Mouse (Mus musculus) left cerebral cortex, postnatal 14 days (tissue): ENCODE results near the gene Cyp2s1. TPM values are rescaled to one million over a fixed set of nuclear protein-coding genes. Genes with fewer than 3 reads are reported as not detected.
A peak's percentile ranks its signal among the peaks of the same experiment; 100 is the strongest.
"Not testable (repeated sequence)": the region's sequence is repeated elsewhere in the genome, so short reads cannot be mapped to it uniquely, and the experiment has no call there.

ENCODE experiments used
- DNase-seq, 2 experiments: peaks; one replicate each; pipeline ENCODE4 v3.0.0; 2021 to 2022; ENCODE audit warnings: low spot score in 2 of 2, mixed read lengths in 1 of 2
- intact Hi-C: fragments of 180-260 bp; cut with DNase I; formaldehyde crosslinking; loops from one replicate; pipeline ENCODE4 v1.15.1; 2025
- total RNA-seq, 2 experiments: library from RNA; stranded (reverse); gene quantifications; 2 replicates each; pipeline ENCODE4 v1.2.3; 2021

Cyp2s1 gene
- total RNA-seq, 2 experiments from 2014 or later = 3.5 to 4.6 TPM

GRCm38 (mm10) chr7:25815571-25815970 lies 1.1 kb downstream of the Cyp2s1 start:
- DNase-seq = peak in 1 of 2 experiments; percentile 31

GRCm38 (mm10) chr7:25814711-25815110 lies 2.0 kb downstream of the Cyp2s1 start:
- intact Hi-C loops = no loop called here
- no peak for DNase-seq

More at GRCm38 (mm10) chr7:25815571-25815970, 1.1 kb downstream of the Cyp2s1 start:
- intact Hi-C loops = no loop called here

- intact Hi-C loops = no loop called here
- DNase-seq = no peak
Observed at GRCm38 (mm10) chr7:25812195-25812594, 4.5 kb downstream of the Cyp2s1 start.

- no peak for DNase-seq
- intact Hi-C loops = no loop called here
Observed at GRCm38 (mm10) chr7:25811716-25812115, 5.0 kb downstream of the Cyp2s1 start.

- DNase-seq = peak; percentile 86 to 92
Observed at GRCm38 (mm10) chr7:25805631-25806343, 10.9 kb downstream of the Cyp2s1 start.

GRCm38 (mm10) chr7:25804792-25805191 lies 11.9 kb downstream of the Cyp2s1 start:
- DNase-seq = peak; percentile 27 to 45
- intact Hi-C loops = loop anchor here (1.0 to 2.0 kb wide), 2 partner anchors 20 to 48 kb away; no protein-coding TSS in a partner anchor

More at GRCm38 (mm10) chr7:25805631-25806343, 10.9 kb downstream of the Cyp2s1 start:
- intact Hi-C loops = loop anchor here (1.0 to 2.0 kb wide), 2 partner anchors 19 to 49 kb away; no protein-coding TSS in a partner anchor

- intact Hi-C loops = no loop called here
- DNase-seq = no peak
Observed at GRCm38 (mm10) chr7:25803460-25803859, 13.3 kb downstream of the Cyp2s1 start.

GRCm38 (mm10) chr7:25802241-25803125 lies 14.2 kb downstream of the Cyp2s1 start:
- no peak for DNase-seq
- intact Hi-C loops = no loop called here

GRCm38 (mm10) chr7:25801031-25801430 lies 15.7 kb downstream of the Cyp2s1 start:
- no peak for DNase-seq
- intact Hi-C loops = no loop called here

GRCm38 (mm10) chr7:25799369-25799768 lies 17.3 kb downstream of the Cyp2s1 start:
- intact Hi-C loops = no loop called here
- no peak for DNase-seq

- intact Hi-C loops = no loop called here
- DNase-seq = no peak
Observed at GRCm38 (mm10) chr7:25798540-25798939, 18.2 kb downstream of the Cyp2s1 start.

- intact Hi-C loops = no loop called here
- no peak for DNase-seq
Observed at GRCm38 (mm10) chr7:25794775-25795174, 21.9 kb downstream of the Cyp2s1 start.

GRCm38 (mm10) chr7:25793679-25794078 lies 23.0 kb downstream of the Cyp2s1 start:
- DNase-seq = no peak
- intact Hi-C loops = no loop called here

GRCm38 (mm10) chr7:25792966-25793365 lies 23.7 kb downstream of the Cyp2s1 start:
- DNase-seq, intact Hi-C loops: not testable (repeated sequence)

GRCm38 (mm10) chr7:25790615-25791014 lies 26.1 kb downstream of the Cyp2s1 start:
- intact Hi-C loops = no loop called here
- DNase-seq = no peak

GRCm38 (mm10) chr7:25789129-25789440 lies 27.6 kb downstream of the Cyp2s1 start:
- DNase-seq = no peak
- intact Hi-C loops = no loop called here

GRCm38 (mm10) chr7:25788220-25789128 lies 28.2 kb downstream of the Cyp2s1 start, which contains the start of gene Axl:
Gene Axl (minus strand): TSS chr7:25788705.
- peak; percentile 19 to 29 for DNase-seq
- intact Hi-C loops = no loop called here

GRCm38 (mm10) chr7:25787456-25788219 lies 29.1 kb downstream of the Cyp2s1 start:
- intact Hi-C loops = no loop called here
- DNase-seq = no peak

GRCm38 (mm10) chr7:25786974-25787373 lies 29.7 kb downstream of the Cyp2s1 start:
- intact Hi-C loops = no loop called here
- DNase-seq = no peak
